30 mouse cellular contexts compared by ENCODE assay signal in genomic region chr5:48636675-48637074, GRCm38 (mm10).
"Had no signal": no experiment of that assay in that cellular context is flagged by ENCODE, and none has a peak within 500 bp of the region (broad histone marks: within the 10 kb centered on the region; RNA-seq: fewer than 3 reads in every experiment).

No protein-coding gene starts in this region.

- H3K27me3 ChIP-seq: limb, embryonic 12.5 days; limb, embryonic 13.5 days; limb, embryonic 15.5 days; liver, embryonic 12.5 days; liver, embryonic 13.5 days; liver, embryonic 15.5 days; lung, embryonic 15.5 days; megakaryocyte, embryonic 14.5 days; midbrain, embryonic 12.5 days; midbrain, embryonic 13.5 days; midbrain, embryonic 15.5 days; neural tube, embryonic 12.5 days had no signal

- ATAC-seq: liver, embryonic 12.5 days; liver, postnatal 0 days; lung, postnatal 0 days; midbrain, embryonic 13.5 days; midbrain, embryonic 15.5 days had no signal

- H3K9ac ChIP-seq: limb, embryonic 12.5 days; limb, embryonic 13.5 days; limb, embryonic 15.5 days; liver, embryonic 12.5 days; liver, embryonic 13.5 days; liver, embryonic 14.5 days; liver, embryonic 15.5 days; liver, postnatal 0 days; lung, embryonic 14.5 days; lung, embryonic 15.5 days; midbrain, embryonic 12.5 days; midbrain, embryonic 13.5 days; midbrain, embryonic 15.5 days; neural tube, embryonic 12.5 days had no signal

- DNase-seq: left cerebral cortex, postnatal 4 days; liver; liver, embryonic 13.5 days; liver, postnatal 0 days; lung, adult 18-20 months; lung, adult 2 months; lung, embryonic 14.5 days; lung, postnatal 10 days; lung, postnatal 14 days; lung, postnatal 36 days; lung, postnatal 4 days had no signal

- H3K36me3 ChIP-seq: limb, embryonic 10.5 days; limb, embryonic 12.5 days; limb, embryonic 13.5 days; limb, embryonic 15.5 days; liver, embryonic 12.5 days; liver, embryonic 13.5 days; liver, embryonic 15.5 days; lung, embryonic 15.5 days; midbrain, embryonic 10.5 days; midbrain, embryonic 12.5 days; midbrain, embryonic 13.5 days; midbrain, embryonic 15.5 days; neural tube, embryonic 12.5 days had no signal

- H3K27ac ChIP-seq: limb, embryonic 10.5 days; limb, embryonic 12.5 days; limb, embryonic 13.5 days; limb, embryonic 15.5 days; liver, embryonic 12.5 days; liver, embryonic 13.5 days; liver, embryonic 14.5 days; liver, embryonic 15.5 days; lung, embryonic 15.5 days; macrophage; midbrain, embryonic 10.5 days; midbrain, embryonic 12.5 days; midbrain, embryonic 13.5 days; midbrain, embryonic 15.5 days; neural tube, embryonic 12.5 days had no signal

- H3K9me3 ChIP-seq: limb, embryonic 10.5 days; limb, embryonic 12.5 days; limb, embryonic 13.5 days; limb, embryonic 15.5 days; liver, embryonic 12.5 days; liver, embryonic 13.5 days; liver, embryonic 15.5 days; lung, embryonic 15.5 days; megakaryocyte, embryonic 14.5 days; midbrain, embryonic 10.5 days; midbrain, embryonic 12.5 days; midbrain, embryonic 13.5 days; midbrain, embryonic 15.5 days; neural tube, embryonic 12.5 days had no signal

- H3K4me3 ChIP-seq: limb, embryonic 10.5 days; limb, embryonic 12.5 days; limb, embryonic 13.5 days; limb, embryonic 15.5 days; liver, embryonic 12.5 days; liver, embryonic 13.5 days; liver, embryonic 15.5 days; lung, embryonic 15.5 days; megakaryocyte, embryonic 14.5 days; midbrain, embryonic 10.5 days; midbrain, embryonic 12.5 days; midbrain, embryonic 13.5 days; midbrain, embryonic 15.5 days; myocyte; neural tube, embryonic 12.5 days had no signal

- H3K4me2 ChIP-seq: limb, embryonic 12.5 days; limb, embryonic 13.5 days; limb, embryonic 15.5 days; liver, embryonic 11.5 days; liver, embryonic 12.5 days; liver, embryonic 13.5 days; liver, embryonic 15.5 days; lung, embryonic 14.5 days; lung, embryonic 15.5 days; midbrain, embryonic 11.5 days; midbrain, embryonic 12.5 days; midbrain, embryonic 13.5 days; midbrain, embryonic 15.5 days; neural tube, embryonic 12.5 days had no signal

- H3K4me1 ChIP-seq: limb, embryonic 10.5 days; limb, embryonic 12.5 days; limb, embryonic 13.5 days; limb, embryonic 15.5 days; liver, embryonic 12.5 days; liver, embryonic 13.5 days; liver, embryonic 15.5 days; lung, embryonic 15.5 days; megakaryocyte, embryonic 14.5 days; midbrain, embryonic 10.5 days; midbrain, embryonic 12.5 days; midbrain, embryonic 13.5 days; midbrain, embryonic 15.5 days; neural tube, embryonic 12.5 days had no signal
